Mouse (Mus musculus) intestine, embryonic 15.5 days (tissue): ENCODE data around the gene Ptpn9. TPM values are rescaled to one million over a fixed set of nuclear protein-coding genes. Genes with fewer than 3 reads are reported as not detected.

Experiments
- ATAC-seq: fragments of 200-750 bp; cut with Nextera tagmentation; 2 replicates; pipeline ENCODE4 v1.8.0; 2017; ENCODE audit warnings: moderate TSS enrichment, moderate library complexity
- H3K27ac ChIP-seq: fragments of 300-500 bp; sonication (generic); 2 replicates; pipeline ENCODE4 v1.5.1; 2015; ENCODE audit warnings: mild to moderate bottlenecking, inconsistent platforms
- H3K27me3 ChIP-seq: fragments of 300-500 bp; sonication (generic); replicated peaks from 2 replicates; pipeline ENCODE4 v1.6.1; 2015; ENCODE audit warnings: inconsistent platforms
- H3K36me3 ChIP-seq: fragments of 300-500 bp; sonication (generic); 2 replicates; pipeline ENCODE4 v1.6.1; 2015; ENCODE audit warnings: inconsistent platforms
- H3K4me1 ChIP-seq: fragments of 300-500 bp; sonication (generic); replicated peaks from 2 replicates; pipeline ENCODE4 v1.6.1; 2015; ENCODE audit warnings: inconsistent platforms
- H3K4me2 ChIP-seq: fragments of 300-500 bp; sonication (generic); replicated peaks from 2 replicates; pipeline ENCODE4 v1.6.1; 2015; ENCODE audit warnings: mild to moderate bottlenecking, inconsistent platforms
- H3K4me3 ChIP-seq: fragments of 300-500 bp; sonication (generic); replicated peaks from 2 replicates; pipeline ENCODE4 v1.5.1; 2015; ENCODE audit warnings: inconsistent platforms
- H3K9ac ChIP-seq: fragments of 300-500 bp; sonication (generic); 2 replicates; pipeline ENCODE4 v1.6.1; 2015; ENCODE audit warnings: inconsistent platforms
- H3K9me3 ChIP-seq: fragments of 300-500 bp; sonication (generic); 2 replicates; pipeline ENCODE4 v1.6.1; 2016; ENCODE audit warnings: inconsistent platforms
- WGBS: fragments of 180-500 bp; shearing (Covaris S2); methylation state at CpG from one replicate; pipeline ENCODE4 v1.1.7; 2015; 5-methylcytosine and 5-hydroxymethylcytosine counted together
- polyA plus RNA-seq: library from polyadenylated mRNA; unstranded; fragments of >200 nt; fragmentation: Nextera tagmentation; extraction: Ambion mirVana; gene quantifications from 2 replicates; pipeline ENCODE4 v1.2.1, GENCODE M21; 2015

The Ptpn9 gene
- polyA plus RNA-seq, 1 experiment from 2014 or later, result 13.4 TPM

DNA sequence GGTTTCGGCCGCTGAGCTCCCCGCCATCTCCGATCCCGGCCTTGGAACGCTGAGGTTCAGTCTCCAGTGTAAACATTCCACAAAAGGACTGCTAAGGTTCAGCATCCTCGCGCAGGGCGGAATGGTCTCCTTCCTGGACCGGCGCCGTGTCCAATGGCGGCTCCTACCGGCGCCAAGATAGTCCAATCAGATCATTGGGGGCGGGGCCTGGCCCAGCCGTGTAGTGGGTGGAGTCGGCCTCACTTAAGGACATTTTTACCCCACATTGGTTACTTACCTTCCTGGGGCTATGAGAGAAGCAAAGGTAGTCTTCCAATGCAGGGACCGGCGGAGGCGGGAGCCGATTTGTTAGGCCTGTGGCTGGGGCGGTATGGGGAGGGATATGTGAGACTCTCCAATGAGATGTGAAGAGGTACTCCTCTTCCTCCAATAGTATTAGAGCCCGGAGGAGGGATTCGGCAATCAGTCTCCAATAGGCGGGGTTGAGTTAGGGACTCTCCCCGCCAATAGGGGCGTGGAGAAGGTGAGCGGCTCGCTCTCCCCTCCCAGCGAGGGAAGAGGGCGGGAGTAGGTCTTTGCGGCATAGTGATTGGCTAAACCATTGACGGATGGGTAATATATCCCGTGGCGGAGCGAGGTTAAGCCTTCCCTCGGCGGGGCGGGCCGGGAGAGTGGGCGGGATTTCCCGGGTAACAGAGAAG lies 81.1 kb downstream of the Ptpn9 start:
- ATAC-seq, result peak; percentile 80
- peak overlapping the region; percentile 85 for H3K4me3 ChIP-seq
- peak overlapping the region; percentile 100 for H3K27ac ChIP-seq
- H3K9me3 ChIP-seq, result no peaks in the 10 kb centered on the region
- H3K36me3 ChIP-seq, result no peaks in the 10 kb centered on the region
- H3K27me3 ChIP-seq, result no peaks in the 10 kb centered on the region
- WGBS, result under 1% methylated on average over 43 of the region's 43 CpGs
- peaks cover 5% of the 10 kb centered on the region for H3K4me1 ChIP-seq
- H3K9ac ChIP-seq, result peak overlapping the region; percentile 33
- peak overlapping the region; percentile 82 for H3K4me2 ChIP-seq

DNA sequence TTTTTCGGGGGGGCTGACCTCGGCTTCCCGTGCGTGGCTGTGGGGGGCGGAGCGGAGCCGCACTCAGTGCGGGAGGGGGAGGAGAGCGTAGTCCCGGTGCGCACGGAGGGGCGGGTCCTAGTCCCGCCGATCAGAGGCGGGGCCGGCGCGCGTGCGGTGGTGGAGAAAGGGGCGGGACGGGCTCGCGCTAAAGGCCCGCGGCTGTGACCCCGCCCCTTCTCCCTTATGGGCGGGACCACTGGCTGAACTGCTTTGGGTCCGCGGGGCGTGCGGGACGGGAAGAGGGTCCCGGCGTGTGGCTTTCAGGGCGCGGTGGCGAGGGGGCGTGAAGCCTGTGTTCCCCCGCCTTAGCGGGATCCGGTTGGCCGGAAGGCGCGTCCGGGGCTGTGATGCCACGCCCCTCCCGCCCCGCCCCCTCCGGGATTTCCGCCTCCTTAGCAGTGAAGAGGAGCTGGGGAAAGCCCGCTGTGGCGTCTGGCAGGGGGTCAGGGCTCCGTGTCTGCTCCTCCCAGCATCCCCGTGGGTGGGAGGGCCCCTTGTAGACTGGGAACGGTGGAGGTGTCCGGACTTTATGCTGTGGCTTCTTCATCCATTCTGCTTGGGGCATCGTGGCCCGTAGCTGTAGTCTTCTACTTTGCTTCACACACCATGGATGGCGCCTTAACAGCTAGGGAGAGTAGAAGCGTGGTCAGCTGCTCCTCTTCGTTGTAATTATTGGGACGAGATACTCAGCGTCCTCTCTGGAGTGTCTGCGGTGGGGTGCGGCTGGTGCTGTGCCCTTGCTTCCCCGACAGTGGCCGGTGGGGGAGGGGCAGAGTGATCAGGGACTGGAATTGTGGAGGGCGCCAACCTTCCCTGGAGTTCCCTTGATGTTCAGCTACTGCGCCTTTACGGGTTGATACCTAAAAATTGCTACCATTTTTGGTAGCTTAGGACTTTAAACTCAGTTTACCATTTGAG lies 82.3 kb downstream of the Ptpn9 start:
- peaks cover 3% of the 10 kb centered on the region for H3K4me1 ChIP-seq
- peak overlapping the region; percentile 81 for H3K9ac ChIP-seq
- H3K27me3 ChIP-seq, result no peaks in the 10 kb centered on the region
- ATAC-seq, result peak; percentile 33
- H3K9me3 ChIP-seq, result no peaks in the 10 kb centered on the region
- H3K4me3 ChIP-seq, result peak overlapping the region; percentile 85
- under 1% methylated on average over 62 of the region's 72 CpGs for WGBS
- H3K36me3 ChIP-seq, result no peaks in the 10 kb centered on the region
- H3K4me2 ChIP-seq, result peak overlapping the region; percentile 82
- H3K27ac ChIP-seq, result peak overlapping the region; percentile 98

DNA sequence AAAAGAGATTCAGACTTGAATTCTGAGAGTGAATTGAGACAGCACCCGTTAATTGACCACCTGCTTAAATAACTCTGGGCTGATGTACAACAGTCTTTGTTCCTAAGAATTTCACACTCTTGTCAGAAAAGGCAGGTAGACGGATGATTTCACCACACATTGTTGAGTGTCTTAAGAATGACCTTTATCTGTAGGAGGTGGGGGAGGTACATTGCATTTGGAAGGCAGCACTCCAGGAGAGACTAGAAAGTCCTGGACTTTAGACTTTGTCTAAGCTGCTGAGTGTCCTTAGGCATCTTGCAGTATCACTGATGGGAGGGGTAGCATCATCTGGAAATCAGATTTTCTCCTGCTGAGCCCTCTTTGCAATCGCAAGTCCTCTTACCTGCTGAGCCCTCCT lies 87.5 kb downstream of the Ptpn9 start:
- Histone ChIP-seq H3K4me2 (no peak overlapping the region), H3K27me3 (no peaks in the 10 kb centered on the region), H3K9ac (no peak overlapping the region), H3K36me3 (peaks cover 2% of the 10 kb centered on the region; the same call in 1 of the 2 replicates), H3K9me3 (no peaks in the 10 kb centered on the region), H3K4me3 (no peak overlapping the region), H3K4me1 (peaks cover 5% of the 10 kb centered on the region), H3K27ac (no peak overlapping the region)
- ATAC-seq, result no peak
- WGBS, result 63% methylated on average over 3 of the region's 3 CpGs

Other genes with a start within 250 kb of the Ptpn9 start
- gene Lingo1, start 198.5 kb upstream of the Ptpn9 start, polyA plus RNA-seq, result 2.0 and 2.2 TPM in 2 replicates
- gene Odf3l1, start 130.2 kb upstream of the Ptpn9 start, polyA plus RNA-seq, result 1.2 and 1.3 TPM in 2 replicates
- 19.0 and 20.1 TPM in 2 replicates for gene Cspg4, start 129.9 kb upstream of the Ptpn9 start, polyA plus RNA-seq
- 6.2 and 6.3 TPM in 2 replicates for gene Snx33, start 66.6 kb upstream of the Ptpn9 start, polyA plus RNA-seq
- gene Imp3, start 57.4 kb upstream of the Ptpn9 start, polyA plus RNA-seq, result 71.2 and 74.5 TPM in 2 replicates
- 13.2 and 13.3 TPM in 2 replicates for gene Snupn, start 44.0 kb upstream of the Ptpn9 start, polyA plus RNA-seq
- gene Sin3a, start 77.1 kb downstream of the Ptpn9 start, polyA plus RNA-seq, result 26.0 and 26.4 TPM in 2 replicates
- 50.6 and 55.6 TPM in 2 replicates for gene Man2c1, start 135.8 kb downstream of the Ptpn9 start, polyA plus RNA-seq
- gene Neil1, start 153.4 kb downstream of the Ptpn9 start, polyA plus RNA-seq, result 7.1 and 7.6 TPM in 2 replicates
- 83.8 and 104 TPM in 2 replicates for gene Commd4, start 163.4 kb downstream of the Ptpn9 start, polyA plus RNA-seq
- gene Trcg1, start 241.6 kb downstream of the Ptpn9 start, polyA plus RNA-seq, result not detected in 2 replicates